Mouse (Mus musculus): ENCODE data around the gene Itpr3. TPM values are rescaled to one million over a fixed set of nuclear protein-coding genes. Genes with fewer than 3 reads are reported as not detected.

Itpr3 gene
- total RNA-seq, 1 experiment from 2014 or later = 28.9 TPM

- ATAC-seq (replicated peaks; ENCODE audit: insufficient number of reproducible peaks, low FRiP score, low TSS enrichment, poor library complexity, severe bottlenecking) = no peak
These were observed 24.8 kb upstream of the Itpr3 start for GRCm38 (mm10) chr17:27032328-27032727.

GRCm38 (mm10) chr17:27032869-27033268 is 24.2 kb upstream of the Itpr3 start:
- ATAC-seq (replicated peaks; ENCODE audit: insufficient number of reproducible peaks, low FRiP score, low TSS enrichment, poor library complexity, severe bottlenecking) = peak; percentile 33; the same call in 1 of the 2 replicates

GRCm38 (mm10) chr17:27036465-27036864 is 20.6 kb upstream of the Itpr3 start:
- no peak for ATAC-seq (replicated peaks; ENCODE audit: insufficient number of reproducible peaks, low FRiP score, low TSS enrichment, poor library complexity, severe bottlenecking)

- ATAC-seq (replicated peaks; ENCODE audit: insufficient number of reproducible peaks, low FRiP score, low TSS enrichment, poor library complexity, severe bottlenecking) = no peak
These were observed 18.6 kb upstream of the Itpr3 start for GRCm38 (mm10) chr17:27038335-27039050.

- no peak for ATAC-seq (replicated peaks; ENCODE audit: insufficient number of reproducible peaks, low FRiP score, low TSS enrichment, poor library complexity, severe bottlenecking)
These were observed 17.5 kb upstream of the Itpr3 start for GRCm38 (mm10) chr17:27039432-27040102.

- no peak for ATAC-seq (replicated peaks; ENCODE audit: insufficient number of reproducible peaks, low FRiP score, low TSS enrichment, poor library complexity, severe bottlenecking)
These were observed 16.6 kb upstream of the Itpr3 start for GRCm38 (mm10) chr17:27040304-27041045.

GRCm38 (mm10) chr17:27041046-27041786 is 15.9 kb upstream of the Itpr3 start:
- ATAC-seq (replicated peaks; ENCODE audit: insufficient number of reproducible peaks, low FRiP score, low TSS enrichment, poor library complexity, severe bottlenecking) = no peak

- no peak for ATAC-seq (replicated peaks; ENCODE audit: insufficient number of reproducible peaks, low FRiP score, low TSS enrichment, poor library complexity, severe bottlenecking)
These were observed 15.4 kb upstream of the Itpr3 start for GRCm38 (mm10) chr17:27041787-27042055.

GRCm38 (mm10) chr17:27042840-27043239 is 14.3 kb upstream of the Itpr3 start:
- ATAC-seq (replicated peaks; ENCODE audit: insufficient number of reproducible peaks, low FRiP score, low TSS enrichment, poor library complexity, severe bottlenecking) = peak; percentile 63

- ATAC-seq (replicated peaks; ENCODE audit: insufficient number of reproducible peaks, low FRiP score, low TSS enrichment, poor library complexity, severe bottlenecking) = no peak
These were observed 11.9 kb upstream of the Itpr3 start for GRCm38 (mm10) chr17:27045164-27045563.

- no peak for ATAC-seq (replicated peaks; ENCODE audit: insufficient number of reproducible peaks, low FRiP score, low TSS enrichment, poor library complexity, severe bottlenecking)
These were observed 9.2 kb upstream of the Itpr3 start for GRCm38 (mm10) chr17:27047762-27048444.

GRCm38 (mm10) chr17:27048445-27049239 is 8.5 kb upstream of the Itpr3 start:
- ATAC-seq (replicated peaks; ENCODE audit: insufficient number of reproducible peaks, low FRiP score, low TSS enrichment, poor library complexity, severe bottlenecking) = no peak

- ATAC-seq (replicated peaks; ENCODE audit: insufficient number of reproducible peaks, low FRiP score, low TSS enrichment, poor library complexity, severe bottlenecking) = no peak
These were observed 6.3 kb upstream of the Itpr3 start for GRCm38 (mm10) chr17:27050853-27051252.

- ATAC-seq (replicated peaks; ENCODE audit: insufficient number of reproducible peaks, low FRiP score, low TSS enrichment, poor library complexity, severe bottlenecking) = no peak
These were observed 5.6 kb upstream of the Itpr3 start for GRCm38 (mm10) chr17:27051514-27051913.

GRCm38 (mm10) chr17:27056170-27056569 is 934 bp upstream of the Itpr3 start:
- peak; percentile 52; the same call in 1 of the 2 replicates for ATAC-seq (replicated peaks; ENCODE audit: insufficient number of reproducible peaks, low FRiP score, low TSS enrichment, poor library complexity, severe bottlenecking)

GRCm38 (mm10) chr17:27057517-27058055 is 482 bp downstream of the Itpr3 start:
- no peak for ATAC-seq (replicated peaks; ENCODE audit: insufficient number of reproducible peaks, low FRiP score, low TSS enrichment, poor library complexity, severe bottlenecking)

GRCm38 (mm10) chr17:27060698-27061097 is 3.6 kb downstream of the Itpr3 start:
- ATAC-seq (replicated peaks; ENCODE audit: insufficient number of reproducible peaks, low FRiP score, low TSS enrichment, poor library complexity, severe bottlenecking) = no peak

- ATAC-seq (replicated peaks; ENCODE audit: insufficient number of reproducible peaks, low FRiP score, low TSS enrichment, poor library complexity, severe bottlenecking) = no peak
These were observed 4.6 kb downstream of the Itpr3 start for GRCm38 (mm10) chr17:27061727-27062126.

Measured in monocyte, adult 5-6 weeks (primary cell).